Mouse (Mus musculus): ENCODE data around the gene Asxl1. TPM values are rescaled to one million over a fixed set of nuclear protein-coding genes. Genes with fewer than 3 reads are reported as not detected.

Asxl1 gene
- 32.4 and 38.4 TPM in 2 replicates for total RNA-seq (2021)
- long read RNA-seq, partial matches to known transcripts, result 0 of 4 reads
- long read RNA-seq, other reads (novel, unspliced or antisense), result 4 of 4 reads

DNA sequence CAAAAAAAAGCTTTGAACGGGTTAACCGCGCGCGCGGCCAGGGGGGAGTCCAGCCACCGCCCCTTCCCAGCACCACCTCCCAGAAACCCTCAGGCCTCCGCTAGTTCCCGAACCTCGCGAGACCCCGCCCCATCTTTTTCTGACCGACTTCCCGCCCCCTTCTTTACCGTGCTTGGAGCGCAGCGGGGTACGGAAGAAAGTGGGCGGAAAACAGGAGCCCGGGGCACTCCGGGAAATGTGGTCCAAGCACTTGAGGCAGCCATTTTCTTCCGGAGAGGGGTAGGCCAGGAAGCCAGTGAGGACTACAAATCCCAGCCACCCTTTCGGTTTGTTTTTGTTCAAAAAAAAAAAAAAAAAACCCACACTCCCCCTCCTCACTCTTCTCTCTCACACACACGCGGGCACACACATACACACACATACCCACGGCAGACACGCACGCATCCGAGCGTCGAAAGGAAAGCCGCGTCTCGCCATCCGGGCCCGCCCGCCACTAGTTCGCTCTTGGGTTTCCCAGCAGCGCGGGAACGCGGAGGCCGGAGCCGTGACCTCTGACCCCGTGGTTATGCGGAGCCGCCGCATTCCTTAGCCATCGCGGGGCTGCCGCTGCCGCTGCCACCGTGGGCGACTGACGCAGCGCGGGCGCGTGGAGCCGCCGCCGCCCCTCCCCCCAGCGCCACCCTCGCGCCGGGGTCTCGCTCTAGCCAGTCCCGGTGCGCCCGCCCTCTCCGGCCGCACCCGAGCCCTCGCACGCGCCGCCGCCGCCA is at the start of gene Asxl1:
Gene Asxl1 (plus strand): TSS at position 376 of the 767 bp plus-strand sequence.
- DNase-seq, result peak; percentile 93

GRCm38 (mm10) chr2:153297771-153298170 is 47.9 kb upstream of the Asxl1 start:
- no peak for DNase-seq

- no peak for DNase-seq
These were observed 47.2 kb upstream of the Asxl1 start for GRCm38 (mm10) chr2:153298460-153298859.

- DNase-seq, result no peak
These were observed 46.8 kb upstream of the Asxl1 start for GRCm38 (mm10) chr2:153298863-153299262.

GRCm38 (mm10) chr2:153301123-153301522 is 44.5 kb upstream of the Asxl1 start:
- DNase-seq, result no peak

- DNase-seq, result peak; percentile 71
These were observed 40.4 kb upstream of the Asxl1 start for GRCm38 (mm10) chr2:153305240-153305639.

GRCm38 (mm10) chr2:153308586-153308985 is 37.0 kb upstream of the Asxl1 start:
- no peak for DNase-seq

- no peak for DNase-seq
These were observed 36.5 kb upstream of the Asxl1 start for GRCm38 (mm10) chr2:153309106-153309505.

GRCm38 (mm10) chr2:153310228-153310627 is 35.4 kb upstream of the Asxl1 start:
- DNase-seq, result no peak

DNA sequence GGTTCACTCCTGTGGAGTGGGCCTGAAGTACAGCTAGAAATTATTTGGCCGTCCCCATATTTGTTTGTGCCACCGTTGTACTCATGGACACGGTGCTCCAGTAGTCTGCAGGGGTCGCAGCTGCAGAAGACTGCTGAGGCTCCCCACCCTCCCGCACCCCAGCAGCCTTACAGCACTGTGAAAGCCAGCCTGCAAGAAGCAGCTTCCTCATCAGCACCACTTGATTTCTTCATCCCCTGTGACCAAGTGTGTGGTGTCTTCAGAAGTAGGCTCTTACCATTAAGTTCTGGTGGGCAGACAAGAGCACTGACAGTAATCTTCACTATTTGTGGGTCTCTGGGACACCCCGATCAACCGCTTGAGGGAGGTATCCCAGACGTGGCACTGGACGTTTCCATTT is 32.7 kb upstream of the Asxl1 start:
- no peak for DNase-seq

DNA sequence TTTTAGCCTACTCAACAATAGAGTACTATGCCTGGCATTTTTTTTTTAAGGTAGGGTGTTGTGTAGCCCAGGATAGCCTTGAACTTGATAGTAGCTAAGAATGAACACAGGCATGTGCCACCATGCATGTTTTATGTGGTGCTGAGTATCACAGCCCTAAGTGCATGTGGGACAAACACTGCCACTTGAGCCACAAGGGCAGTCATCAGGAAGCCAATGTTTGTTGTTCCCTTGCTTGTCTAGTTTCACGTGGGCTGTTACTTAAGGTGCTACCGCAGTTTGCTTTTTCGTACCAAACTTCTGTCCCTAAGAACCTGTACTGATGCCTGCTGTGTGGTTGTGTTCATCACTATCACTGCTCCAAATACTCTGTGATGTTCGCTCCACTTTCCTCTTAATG is 27.2 kb upstream of the Asxl1 start:
- DNase-seq, result no peak

DNA sequence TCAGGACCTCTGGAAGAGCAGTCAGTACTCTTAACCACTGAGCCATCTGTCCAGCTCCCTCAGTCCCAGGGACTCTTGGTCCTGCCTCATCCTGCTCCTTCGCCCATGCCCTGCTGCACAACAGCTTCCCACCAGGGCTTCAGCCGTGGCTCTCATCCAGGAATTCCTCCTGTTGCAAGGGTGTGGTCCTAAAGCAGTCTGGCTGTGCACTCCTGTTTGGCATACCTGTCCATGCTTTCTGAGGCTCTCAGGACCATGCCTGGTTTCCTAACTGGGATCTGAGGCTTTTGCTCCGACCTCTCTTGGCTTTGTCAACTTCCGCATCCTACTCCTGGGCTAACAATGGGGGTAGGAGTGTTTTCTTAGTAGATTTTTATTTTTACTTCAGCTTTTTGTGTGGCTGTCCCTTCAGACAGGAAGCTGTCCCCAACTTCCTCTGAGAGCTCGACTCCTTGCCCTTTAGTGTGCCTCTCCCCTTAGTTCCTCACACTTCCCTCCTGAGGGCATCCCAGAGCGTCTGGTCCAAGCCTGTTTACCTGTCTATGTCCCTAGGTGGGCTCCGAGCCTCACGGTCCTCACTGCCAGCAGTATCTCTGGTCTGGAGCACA is 26.5 kb upstream of the Asxl1 start:
- no peak for DNase-seq

DNA sequence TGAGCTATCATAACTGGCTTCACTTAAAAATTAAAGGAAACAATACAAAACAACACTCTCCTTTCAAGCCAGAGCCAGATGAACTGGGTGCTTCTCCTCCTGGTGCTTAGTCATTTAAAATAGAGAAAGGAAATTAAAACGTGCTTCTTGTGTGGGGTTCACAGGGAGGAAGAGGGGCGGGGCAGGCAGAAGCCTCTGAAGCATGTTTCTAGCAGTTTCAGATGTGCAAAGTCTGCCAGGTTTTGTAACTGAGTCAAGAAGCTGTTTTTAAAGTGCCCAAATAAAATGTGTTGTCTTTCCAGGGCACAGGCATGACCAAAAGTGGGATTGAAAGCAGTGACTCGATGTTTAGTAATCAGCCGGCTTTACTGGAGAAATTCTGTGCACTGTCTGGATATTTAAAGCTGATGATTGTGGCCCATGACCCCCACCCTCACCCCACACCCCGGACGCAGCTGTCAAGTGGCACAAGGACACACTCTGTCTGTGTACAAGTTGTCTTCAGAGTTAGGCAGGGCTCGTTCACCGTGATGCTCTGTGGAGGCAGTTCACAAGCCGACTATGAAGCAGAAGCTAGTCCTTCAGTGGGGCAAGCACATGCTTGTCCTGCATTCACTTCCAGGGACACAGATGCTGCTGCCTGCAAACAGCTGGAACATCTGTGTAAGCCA is 19.8 kb upstream of the Asxl1 start:
- no peak for DNase-seq

- DNase-seq, result no peak
These were observed 13.4 kb upstream of the Asxl1 start for GRCm38 (mm10) chr2:153332271-153332670.

DNA sequence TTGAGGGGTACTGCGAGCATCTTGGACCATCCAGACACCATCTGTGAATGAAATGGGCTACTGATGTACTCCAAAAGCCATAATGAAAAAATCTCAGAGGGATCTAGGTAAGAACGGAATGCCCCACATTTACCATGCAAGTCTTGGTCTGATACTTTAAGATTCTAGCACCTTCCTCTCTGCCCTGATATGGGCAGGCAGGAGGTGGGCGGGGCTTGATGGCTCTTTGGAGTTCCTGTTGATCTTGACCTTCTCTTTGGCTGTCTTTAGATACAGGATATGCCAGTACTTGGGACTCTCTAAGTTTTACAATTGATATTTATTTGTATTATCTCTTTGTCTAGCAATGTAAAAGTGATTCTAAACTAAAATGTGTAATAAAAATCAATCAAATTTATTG is 12.6 kb upstream of the Asxl1 start:
- no peak for DNase-seq

- DNase-seq, result no peak
These were observed 11.8 kb upstream of the Asxl1 start for GRCm38 (mm10) chr2:153333822-153334232.

GRCm38 (mm10) chr2:153334281-153334680 is 11.3 kb upstream of the Asxl1 start:
- no peak for DNase-seq

- no peak for DNase-seq
These were observed 9.5 kb upstream of the Asxl1 start for GRCm38 (mm10) chr2:153336117-153336516.

GRCm38 (mm10) chr2:153338361-153339350 is 7.0 kb upstream of the Asxl1 start:
- no peak for DNase-seq

DNA sequence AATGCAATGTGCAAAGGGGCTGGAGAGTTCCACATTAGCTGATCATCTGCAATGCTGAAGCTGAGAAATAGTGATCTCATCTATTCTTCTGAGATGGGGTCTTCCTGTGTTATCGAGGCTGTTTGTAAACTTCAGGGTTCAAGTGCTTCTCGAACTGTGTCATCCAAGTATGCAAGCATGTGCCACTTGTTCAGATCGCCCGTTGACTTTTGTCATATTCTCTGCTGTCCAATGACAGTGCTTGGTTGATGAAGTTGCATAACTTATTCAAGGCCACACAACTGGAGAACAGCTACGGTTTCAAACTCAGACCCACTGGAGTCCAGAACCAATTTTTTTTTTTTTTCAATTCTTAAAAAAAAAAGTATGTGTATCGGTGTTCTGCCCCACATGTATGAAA is 3.5 kb upstream of the Asxl1 start:
- DNase-seq, result no peak

- DNase-seq, result peak; percentile 21
These were observed 3.0 kb upstream of the Asxl1 start for GRCm38 (mm10) chr2:153342602-153343001.

- DNase-seq, result no peak
These were observed 2.4 kb upstream of the Asxl1 start for GRCm38 (mm10) chr2:153343191-153343590.

Data from adrenal gland, postnatal 25 days (tissue).